Mouse (Mus musculus) thymus, adult 2 months (tissue): ENCODE results near the gene Zbtb9. TPM values are rescaled to one million over a fixed set of nuclear protein-coding genes. Genes with fewer than 3 reads are reported as not detected.
A peak's percentile ranks its signal among the peaks of the same experiment; 100 is the strongest.

Source experiments
- DNase-seq: peaks from one replicate; pipeline ENCODE4 v3.0.0; 2021
- H3K27ac ChIP-seq: fragments of 200-500 bp; 2 replicates; pipeline ENCODE4 v1.5.1; 2012; ENCODE audit warnings: low read length, control low read depth; ENCODE audit not compliant: control insufficient read depth, insufficient read depth
- H3K27me3 ChIP-seq: fragments of 200-500 bp; 2 replicates; pipeline ENCODE4 v1.6.1; 2012; ENCODE audit warnings: mild to moderate bottlenecking, low read length, moderate library complexity, mixed read lengths; ENCODE audit not compliant: control insufficient read depth, insufficient read depth
- H3K36me3 ChIP-seq: fragments of 200-500 bp; 2 replicates; pipeline ENCODE4 v1.6.1; 2012; ENCODE audit warnings: mild to moderate bottlenecking, low read length, moderate library complexity; ENCODE audit not compliant: control insufficient read depth, insufficient read depth
- H3K4me1 ChIP-seq: fragments of 200-500 bp; replicated peaks from 2 replicates; pipeline ENCODE4 v1.6.1; 2012; ENCODE audit warnings: low read length; ENCODE audit not compliant: control insufficient read depth, insufficient read depth
- H3K4me3 ChIP-seq: fragments of 200-500 bp; 2 replicates; pipeline ENCODE4 v1.5.1; 2012; ENCODE audit warnings: mild to moderate bottlenecking, low read length, control low read depth, moderate library complexity; ENCODE audit not compliant: control insufficient read depth, insufficient read depth
- CTCF ChIP-seq: fragments of 200-500 bp; IDR thresholded peaks from 2 replicates; pipeline ENCODE4 v1.5.1; 2012; ENCODE audit warnings: mild to moderate bottlenecking, control low read depth, low read length, moderate library complexity, borderline replicate concordance; ENCODE audit not compliant: control insufficient read depth, poor library complexity, insufficient read depth; ENCODE audit errors: extremely low read depth
- POLR2A ChIP-seq: fragments of 200-500 bp; IDR thresholded peaks from 2 replicates; pipeline ENCODE4 v1.6.1; 2012; ENCODE audit warnings: mild to moderate bottlenecking, low read length, control low read depth, moderate library complexity; ENCODE audit not compliant: control insufficient read depth, poor library complexity, insufficient read depth; ENCODE audit errors: extremely low read depth
- WGBS: fragments of 180-500 bp; shearing (Covaris S2); methylation state at CpG from one replicate; pipeline ENCODE4 v1.1.7; 2018; 5-methylcytosine and 5-hydroxymethylcytosine counted together
- polyA plus RNA-seq: library from polyadenylated mRNA; depleted of rRNA; stranded (reverse); fragments of >200 nt; gene quantifications from 2 replicates; pipeline ENCODE4 v1.2.3, GENCODE M21; 2012

Zbtb9 gene
- polyA plus RNA-seq, 1 experiment: 54.6 TPM

DNA sequence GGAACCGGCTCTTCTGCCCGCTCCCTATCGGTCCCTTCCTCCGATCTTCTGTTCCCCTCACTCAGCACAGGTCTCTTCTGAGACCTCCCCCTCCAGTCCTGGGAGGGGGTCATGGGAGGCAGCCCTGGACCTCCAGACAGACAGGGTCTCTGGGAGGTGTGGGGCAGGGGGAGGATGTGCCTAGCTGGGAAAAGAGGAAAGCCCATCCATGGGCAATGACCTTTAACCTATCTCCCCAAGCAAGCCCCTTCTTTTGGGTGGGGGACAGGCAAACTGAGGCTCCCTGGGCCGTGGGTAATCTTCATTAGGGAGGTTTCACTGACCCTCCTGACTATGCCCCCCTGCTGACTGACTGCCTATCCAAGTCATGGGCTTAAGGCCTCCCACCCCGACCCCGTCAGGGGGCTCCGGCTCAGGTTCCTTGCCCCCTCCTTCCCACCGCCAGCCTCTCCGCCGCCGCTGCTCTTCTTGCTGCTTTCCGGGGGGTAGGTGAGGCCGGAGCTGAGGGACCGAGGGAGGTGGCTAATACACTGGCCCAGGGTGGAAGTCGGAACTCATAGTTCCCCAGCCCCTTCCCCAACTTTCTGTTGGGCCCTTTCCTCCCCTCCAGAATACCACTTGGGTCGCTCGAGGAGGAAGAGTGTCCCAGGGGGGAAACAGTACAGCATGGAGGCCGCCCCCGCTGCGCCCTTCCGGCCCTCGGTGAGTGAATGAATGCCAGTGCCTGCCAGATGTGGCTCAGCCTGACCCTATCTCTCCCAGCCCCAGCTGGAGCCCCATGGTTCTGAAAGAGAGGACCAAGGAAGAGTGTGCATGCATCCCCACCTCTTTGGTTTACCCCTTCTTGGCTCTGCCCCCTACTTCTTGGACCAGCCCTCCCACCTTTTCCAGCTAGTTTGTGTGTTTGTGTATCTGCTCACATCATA is 20.8 kb upstream of the Zbtb9 start:
- peaks cover 6% of the 10 kb centered on the region; the same call in 1 of the 2 replicates for H3K27me3 ChIP-seq
- DNase-seq: no peak
- 51% methylated on average over 23 of the region's 23 CpGs for WGBS
- H3K27ac ChIP-seq: no peak overlapping the region
- peaks cover 24% of the 10 kb centered on the region for H3K4me1 ChIP-seq
- H3K36me3 ChIP-seq: no peaks in the 10 kb centered on the region
- TF ChIP-seq POLR2A (no peak), CTCF (no peak)
- peak overlapping the region; percentile 34 for H3K4me3 ChIP-seq

DNA sequence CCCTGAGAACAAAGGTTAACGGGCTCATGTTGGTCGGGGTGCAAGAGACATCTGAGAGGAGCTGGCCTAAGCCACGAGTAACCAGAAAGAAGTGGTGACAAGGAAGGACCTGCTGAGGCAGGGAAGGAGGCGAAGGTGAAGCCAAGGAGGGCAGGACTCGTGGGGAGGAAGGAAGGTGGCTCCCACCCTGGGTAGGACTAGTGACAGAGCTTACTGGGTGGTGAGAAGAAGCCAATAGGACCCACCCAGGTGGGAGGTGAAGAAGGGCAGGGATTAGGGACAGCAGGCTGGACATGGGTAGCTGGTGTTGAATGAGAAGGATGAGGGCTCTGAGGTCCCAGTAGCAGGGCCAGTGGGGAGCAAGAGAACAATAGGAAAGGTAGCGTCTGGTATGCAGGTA is 19.8 kb upstream of the Zbtb9 start:
- WGBS: 72% methylated on average over 6 of the region's 6 CpGs
- Histone ChIP-seq H3K36me3 (no peaks in the 10 kb centered on the region), H3K4me1 (peaks cover 23% of the 10 kb centered on the region), H3K4me3 (no peak overlapping the region), H3K27me3 (peaks cover 6% of the 10 kb centered on the region; the same call in 1 of the 2 replicates), H3K27ac (no peak overlapping the region)
- TF ChIP-seq POLR2A (no peak), CTCF (no peak)
- no peak for DNase-seq

DNA sequence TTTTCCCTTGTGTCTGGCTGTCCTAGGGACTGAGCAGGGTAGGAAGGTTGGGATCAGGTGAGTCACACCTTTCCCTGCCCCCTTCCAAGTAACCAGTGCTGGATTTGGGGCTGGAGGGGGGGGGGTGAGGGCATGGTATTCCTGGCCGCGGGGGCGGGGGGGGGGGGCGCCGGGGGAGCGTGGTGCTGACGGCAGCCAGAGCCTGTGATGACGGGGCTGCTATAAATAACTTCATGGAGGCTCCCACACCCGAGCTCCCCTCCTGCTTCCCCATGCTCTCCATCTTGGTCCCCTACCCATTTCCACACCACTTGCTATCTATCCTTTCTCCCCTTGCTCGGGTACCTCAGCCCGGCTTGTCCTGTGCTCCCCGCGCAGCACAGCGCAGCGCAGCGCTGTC is 19.2 kb upstream of the Zbtb9 start:
- 72% methylated on average over 16 of the region's 16 CpGs for WGBS
- Histone ChIP-seq H3K4me3 (no peak overlapping the region), H3K27ac (no peak overlapping the region), H3K36me3 (no peaks in the 10 kb centered on the region), H3K27me3 (peaks cover 6% of the 10 kb centered on the region; the same call in 1 of the 2 replicates), H3K4me1 (peaks cover 20% of the 10 kb centered on the region)
- DNase-seq: no peak
- TF ChIP-seq CTCF (no peak), POLR2A (no peak)

DNA sequence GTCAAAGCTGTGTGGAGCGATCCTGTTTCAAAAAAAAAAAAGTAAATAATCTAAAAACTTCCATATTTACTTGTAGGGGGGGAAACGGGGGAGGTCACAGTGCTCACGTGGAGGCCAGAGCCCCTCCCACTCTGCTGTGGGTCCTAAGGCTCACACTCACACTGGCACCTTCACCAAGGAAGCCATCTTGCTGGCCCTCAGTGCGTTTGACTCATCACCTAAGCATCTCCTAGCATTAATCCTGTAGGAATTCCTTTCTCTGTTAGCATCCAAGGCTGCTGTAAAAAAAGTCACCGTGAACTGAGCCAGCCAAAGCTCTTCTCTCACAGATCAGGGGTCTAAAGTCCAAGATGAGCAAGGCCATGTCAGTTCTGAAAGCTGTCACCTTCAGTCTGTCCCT is 16.7 kb upstream of the Zbtb9 start:
- H3K4me1 ChIP-seq: peaks cover 11% of the 10 kb centered on the region
- 95% methylated on average over 5 of the region's 5 CpGs for WGBS
- no peak overlapping the region for H3K4me3 ChIP-seq
- no peak overlapping the region for H3K27ac ChIP-seq
- no peaks in the 10 kb centered on the region for H3K36me3 ChIP-seq
- no peak for DNase-seq
- TF ChIP-seq CTCF: no peak
- H3K27me3 ChIP-seq: no peaks in the 10 kb centered on the region

DNA sequence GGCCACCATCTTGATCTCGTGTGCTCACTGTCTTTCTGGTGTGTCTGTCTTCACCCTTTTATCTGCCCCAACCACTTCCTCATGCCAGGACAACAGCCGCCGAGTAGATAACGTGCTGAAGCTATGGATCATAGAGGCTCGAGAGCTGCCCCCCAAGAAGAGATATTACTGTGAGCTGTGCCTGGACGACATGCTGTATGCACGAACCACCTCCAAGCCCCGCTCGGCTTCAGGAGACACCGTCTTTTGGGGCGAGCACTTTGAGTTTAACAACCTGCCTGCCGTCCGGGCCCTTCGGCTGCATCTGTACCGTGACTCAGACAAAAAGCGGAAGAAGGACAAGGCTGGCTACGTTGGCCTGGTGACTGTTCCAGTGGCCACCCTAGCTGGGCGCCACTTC is 16.1 kb upstream of the Zbtb9 start:
- 87% methylated on average over 18 of the region's 18 CpGs for WGBS
- Histone ChIP-seq H3K4me1 (peaks cover 9% of the 10 kb centered on the region), H3K27me3 (no peaks in the 10 kb centered on the region), H3K27ac (no peak overlapping the region), H3K4me3 (no peak overlapping the region), H3K36me3 (no peaks in the 10 kb centered on the region)
- TF ChIP-seq CTCF (no peak), POLR2A (no peak)
- DNase-seq: no peak

DNA sequence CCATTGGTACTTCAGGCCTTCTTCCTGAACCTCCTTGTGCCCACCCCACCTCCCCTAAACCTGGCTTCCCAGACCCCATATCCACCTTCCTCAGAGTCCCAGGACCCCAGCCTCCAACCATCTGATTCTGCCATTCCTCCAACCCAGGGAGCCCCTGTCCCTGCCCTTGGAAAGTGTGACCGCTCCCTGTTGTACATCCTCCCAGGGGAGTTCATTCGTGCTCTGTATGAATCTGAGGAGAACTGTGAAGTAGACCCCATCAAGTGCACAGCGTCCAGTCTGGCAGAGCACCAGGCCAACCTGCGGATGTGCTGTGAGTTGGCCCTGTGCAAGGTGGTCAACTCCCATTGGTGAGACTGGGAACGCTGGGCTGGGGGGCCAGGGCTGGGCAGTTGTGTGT is 15.1 kb upstream of the Zbtb9 start:
- Histone ChIP-seq H3K4me1 (no peaks in the 10 kb centered on the region), H3K36me3 (no peaks in the 10 kb centered on the region), H3K4me3 (no peak overlapping the region), H3K27ac (no peak overlapping the region), H3K27me3 (no peaks in the 10 kb centered on the region)
- DNase-seq: no peak
- TF ChIP-seq CTCF: no peak
- TF ChIP-seq POLR2A: no peak
- WGBS: 99% methylated on average over 5 of the region's 5 CpGs
